Mouse (Mus musculus) megakaryocyte, embryonic 14.5 days (primary cell): ENCODE results near the gene Zfp740.

Experiments
- FLI1 ChIP-seq: IDR thresholded peaks from 2 replicates; pipeline ENCODE4 v1.6.1; 2012; ENCODE audit warnings: low read length, inconsistent platforms, mixed read lengths
- GATA1 ChIP-seq: IDR thresholded peaks from 3 replicates; pipeline ENCODE4 v1.6.1; 2012; ENCODE audit warnings: mixed read lengths, low read length, inconsistent platforms, borderline replicate concordance

DNA sequence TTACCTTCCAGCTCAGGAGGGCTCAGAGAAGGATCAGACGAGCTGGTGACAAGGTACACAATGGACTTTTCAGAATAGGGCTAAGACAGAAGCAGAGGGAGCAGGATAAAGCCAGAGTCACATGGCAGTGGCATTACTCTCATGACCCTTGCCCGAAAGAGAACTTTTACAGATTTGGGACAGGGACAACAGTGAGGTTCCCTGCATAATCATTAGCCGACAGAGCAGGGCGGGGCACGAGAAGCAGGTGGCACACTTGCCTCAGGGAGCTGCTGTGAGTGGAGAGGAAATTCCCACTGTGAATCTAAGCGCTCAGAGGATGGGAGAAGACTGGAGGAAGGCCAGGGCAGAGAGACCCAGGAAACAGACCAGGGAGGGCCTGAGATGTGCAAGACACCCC is 14.2 kb upstream of the Zfp740 start:
- TF ChIP-seq GATA1 (no peak), FLI1 (no peak)
